Mouse (Mus musculus) embryonic facial prominence, embryonic 14.5 days (tissue): ENCODE data around the gene Dpy30. TPM values are rescaled to one million over a fixed set of nuclear protein-coding genes. Genes with fewer than 3 reads are reported as not detected.
"Not testable (repeated sequence)": the region's sequence is repeated elsewhere in the genome, so short reads cannot be mapped to it uniquely, and the experiment has no call there.

Experiments used
- ATAC-seq: fragments of 200-750 bp; cut with Nextera tagmentation; 2 replicates; pipeline ENCODE4 v1.8.0; 2017; ENCODE audit warnings: low read depth, moderate number of reproducible peaks, moderate TSS enrichment
- DNase-seq: peaks from one replicate; pipeline ENCODE4 v3.0.0-alpha.2; 2015; ENCODE audit warnings: low spot score
- H3K27ac ChIP-seq: fragments of 300-500 bp; sonication (generic); replicated peaks from 2 replicates; pipeline ENCODE4 v1.5.1; 2014; ENCODE audit warnings: low read depth, mild to moderate bottlenecking, low read length, moderate library complexity
- H3K27me3 ChIP-seq: fragments of 300-500 bp; sonication (generic); replicated peaks from 2 replicates; pipeline ENCODE4 v1.6.1; 2014; ENCODE audit warnings: low read length; ENCODE audit not compliant: control insufficient read depth, insufficient read depth
- H3K36me3 ChIP-seq: fragments of 300-500 bp; sonication (generic); 2 replicates; pipeline ENCODE4 v1.6.1; 2014; ENCODE audit warnings: low read length, mixed read lengths; ENCODE audit not compliant: control insufficient read depth, insufficient read depth
- H3K4me1 ChIP-seq: fragments of 300-500 bp; sonication (generic); 2 replicates; pipeline ENCODE4 v1.6.1; 2014; ENCODE audit warnings: antibody characterized with exemption, low read length; ENCODE audit not compliant: control insufficient read depth, insufficient read depth
- H3K4me2 ChIP-seq: fragments of 300-500 bp; sonication (generic); 2 replicates; pipeline ENCODE4 v1.6.1; 2014; ENCODE audit warnings: low read depth, mild to moderate bottlenecking, low read length, moderate library complexity, mixed read lengths
- H3K4me3 ChIP-seq: fragments of 300-500 bp; sonication (generic); 2 replicates; pipeline ENCODE4 v1.5.1; 2014; ENCODE audit warnings: low read depth, mild to moderate bottlenecking, low read length
- H3K9ac ChIP-seq: fragments of 300-500 bp; sonication (generic); 2 replicates; pipeline ENCODE4 v1.6.1; 2014; ENCODE audit warnings: low read depth, mild to moderate bottlenecking, low read length, moderate library complexity, mixed read lengths
- H3K9me3 ChIP-seq: fragments of 300-500 bp; sonication (generic); 2 replicates; pipeline ENCODE4 v1.6.1; 2016; ENCODE audit warnings: low read length; ENCODE audit not compliant: control insufficient read depth
- WGBS: fragments of 180-500 bp; shearing (Covaris S2); extraction: QIAGEN DNeasy Blood & Tissue Kit; methylation state at CpG from one replicate; pipeline ENCODE4 v1.1.7; 2014; 5-methylcytosine and 5-hydroxymethylcytosine counted together
- polyA plus RNA-seq: library from polyadenylated mRNA; unstranded; fragments of >200 nt; fragmentation: Nextera tagmentation; extraction: Ambion mirVana; gene quantifications from 2 replicates; pipeline ENCODE4 v1.2.1, GENCODE M21; 2014

Dpy30 gene
- 174 and 186 TPM in 2 replicates for polyA plus RNA-seq

GRCm38 (mm10) chr17:74323844-74324243 lies at the start of gene Dpy30:
Gene Dpy30, minus strand, starts transcription at chr17:74323944.
- Histone ChIP-seq H3K27me3 (no peaks in the 10 kb centered on the region), H3K4me1 (no peaks in the 10 kb centered on the region), H3K9me3 (no peaks in the 10 kb centered on the region), H3K36me3 (no peaks in the 10 kb centered on the region), H3K27ac (no peak within 1 kb of the TSS), H3K9ac (no peak within 1 kb of the TSS), H3K4me3 (no peak within 1 kb of the TSS), H3K4me2 (no peak within 1 kb of the TSS)
- no peak for ATAC-seq
- 77% methylated on average over 2 of the region's 2 CpGs for WGBS
- no peak for DNase-seq

- Histone ChIP-seq H3K9me3 (no peaks in the 10 kb centered on the region), H3K9ac (no peak overlapping the region), H3K4me1 (no peaks in the 10 kb centered on the region), H3K27ac (no peak overlapping the region), H3K4me2 (no peak overlapping the region), H3K36me3 (peaks cover 71% of the 10 kb centered on the region), H3K4me3 (no peak overlapping the region), H3K27me3 (no peaks in the 10 kb centered on the region)
- WGBS: 94% methylated on average over 1 of the region's 1 CpGs
- no peak for DNase-seq
- ATAC-seq: no peak
Observed at GRCm38 (mm10) chr17:74363592-74363991, 39.8 kb upstream of the Dpy30 start.

GRCm38 (mm10) chr17:74341151-74341550 lies 17.4 kb upstream of the Dpy30 start:
- Histone ChIP-seq H3K4me1 (peaks cover 21% of the 10 kb centered on the region), H3K4me3 (peak overlapping the region; percentile 88; the same call in 1 of the 2 replicates), H3K4me2 (peak overlapping the region; percentile 57), H3K27ac (no peak overlapping the region), H3K9ac (0 out of 2 replicates have a peak overlapping the region, but pooled peaks have one; percentile 35), H3K36me3 (no peaks in the 10 kb centered on the region; the same call in 1 of the 2 replicates), H3K9me3 (no peaks in the 10 kb centered on the region), H3K27me3 (no peaks in the 10 kb centered on the region)
- DNase-seq (peak; percentile 36), ATAC-seq (no peak)
- WGBS: 48% methylated on average over 5 of the region's 5 CpGs

- Histone ChIP-seq H3K27ac (peak within 1 kb of the TSS; percentile 95), H3K4me3 (peak within 1 kb of the TSS; percentile 88), H3K9ac (peak within 1 kb of the TSS; percentile 96), H3K27me3 (no peaks in the 10 kb centered on the region), H3K9me3 (no peaks in the 10 kb centered on the region), H3K4me1 (peaks cover 21% of the 10 kb centered on the region), H3K4me2 (peak within 1 kb of the TSS; percentile 57), H3K36me3 (no peaks in the 10 kb centered on the region; the same call in 1 of the 2 replicates)
- WGBS: under 1% methylated on average over 33 of the region's 90 CpGs
- DNase-seq (peak; percentile 68), ATAC-seq (peak; percentile 84)
Observed at GRCm38 (mm10) chr17:74338937-74339804, 15.4 kb upstream of the Dpy30 start, which contains the start of gene Spast. Gene Spast, plus strand, starts transcription at chr17:74338987.

- under 1% methylated on average over 36 of the region's 50 CpGs for WGBS
- Histone ChIP-seq H3K27ac (peak overlapping the region; percentile 95), H3K9ac (peak overlapping the region; percentile 96), H3K27me3 (no peaks in the 10 kb centered on the region), H3K36me3 (no peaks in the 10 kb centered on the region; the same call in 1 of the 2 replicates), H3K4me3 (peak overlapping the region; percentile 88), H3K9me3 (no peaks in the 10 kb centered on the region), H3K4me2 (peak overlapping the region; percentile 57), H3K4me1 (peaks cover 21% of the 10 kb centered on the region)
- DNase-seq (peak; percentile 96), ATAC-seq (peak; percentile 93)
Observed at GRCm38 (mm10) chr17:74338225-74338931, 14.6 kb upstream of the Dpy30 start.

GRCm38 (mm10) chr17:74331049-74331676 lies 7.4 kb upstream of the Dpy30 start:
- Histone ChIP-seq H3K9me3 (no peaks in the 10 kb centered on the region), H3K27ac (no peak overlapping the region), H3K36me3 (no peaks in the 10 kb centered on the region), H3K4me3 (no peak overlapping the region), H3K4me1 (no peaks in the 10 kb centered on the region), H3K4me2 (no peak overlapping the region), H3K9ac (no peak overlapping the region), H3K27me3 (no peaks in the 10 kb centered on the region)
- no peak for DNase-seq
- WGBS: 69% methylated on average over 9 of the region's 9 CpGs
- ATAC-seq: no peak

- not testable (repeated sequence) for ATAC-seq, H3K4me1 ChIP-seq, H3K9me3 ChIP-seq, H3K27ac ChIP-seq, H3K9ac ChIP-seq, H3K27me3 ChIP-seq, H3K4me2 ChIP-seq, H3K4me3 ChIP-seq, H3K36me3 ChIP-seq
- peak; percentile 17 for DNase-seq
- 44% methylated on average over 2 of the region's 2 CpGs for WGBS
Observed at GRCm38 (mm10) chr17:74328146-74328545, 4.4 kb upstream of the Dpy30 start.

GRCm38 (mm10) chr17:74327195-74327594 lies 3.5 kb upstream of the Dpy30 start:
- H3K9me3 ChIP-seq, H3K27me3 ChIP-seq, H3K36me3 ChIP-seq, H3K4me2 ChIP-seq, DNase-seq, H3K4me1 ChIP-seq, H3K9ac ChIP-seq, H3K4me3 ChIP-seq, ATAC-seq, H3K27ac ChIP-seq: not testable (repeated sequence)
- WGBS: 87% methylated on average over 7 of the region's 7 CpGs
